Mouse (Mus musculus): ENCODE measurements around the gene Hoxc5.

DNA sequence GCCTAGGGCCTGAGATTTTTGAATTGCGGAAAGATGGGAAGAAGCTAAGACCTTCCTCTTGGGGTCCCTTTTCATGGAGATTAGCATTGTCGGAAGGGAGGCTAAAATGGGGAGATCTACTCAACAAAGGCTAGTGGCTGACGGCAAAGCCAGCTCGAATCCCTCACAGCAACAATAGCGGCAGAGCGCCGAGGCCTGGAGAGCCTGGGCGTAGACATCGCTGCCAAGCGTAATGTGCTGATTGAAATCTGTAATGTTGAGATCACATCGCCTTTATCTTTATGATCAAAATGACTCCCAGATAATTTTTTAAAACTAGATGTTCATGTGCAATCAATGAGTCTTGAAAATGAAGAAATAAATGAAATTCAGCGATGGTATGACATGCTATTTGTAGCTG, 32.8 kb upstream of the Hoxc5 start:
- no peak for TF ChIP-seq CTCF (IDR thresholded peaks at IDR 0.05; ENCODE audit: insufficient read depth, low read depth, low read length)
- no peak for TF ChIP-seq POLR2A (IDR thresholded peaks at IDR 0.05; ENCODE audit: insufficient read depth, low read depth, low read length)
